Mouse (Mus musculus) heart, embryonic 14.5 days (tissue): ENCODE results near the gene Klhdc8a. TPM values are rescaled to one million over a fixed set of nuclear protein-coding genes. Genes with fewer than 3 reads are reported as not detected.

Experiments
- ATAC-seq: fragments of 200-750 bp; cut with Nextera tagmentation; 2 replicates; pipeline ENCODE4 v1.8.0; 2017; ENCODE audit warnings: low read depth, moderate TSS enrichment; ENCODE audit not compliant: insufficient number of reproducible peaks, insufficient read depth, low FRiP score
- H3K27ac ChIP-seq, 2 experiments: fragments of 200-500 bp in 1 of 2; fragments of 300-500 bp in 1 of 2; sonication (generic) in 1 of 2; replicated peaks in 1 of 2; 2 replicates each; pipeline ENCODE4 v1.5.1; 2012 to 2014; ENCODE audit warnings: low read depth in 2 of 2, low read length in 2 of 2, control low read depth in 1 of 2, mild to moderate bottlenecking in 1 of 2, mixed read lengths in 1 of 2; ENCODE audit not compliant: control insufficient read depth in 1 of 2, insufficient read depth in 1 of 2
- H3K27me3 ChIP-seq: fragments of 300-500 bp; sonication (generic); 2 replicates; pipeline ENCODE4 v1.6.1; 2014; ENCODE audit warnings: mild to moderate bottlenecking, low read length, control low read depth; ENCODE audit not compliant: control insufficient read depth, insufficient read depth
- H3K36me3 ChIP-seq: fragments of 300-500 bp; sonication (generic); 2 replicates; pipeline ENCODE4 v1.6.1; 2014; ENCODE audit warnings: mild to moderate bottlenecking, control low read depth, low read length, mixed read lengths; ENCODE audit not compliant: control insufficient read depth, insufficient read depth
- H3K4me1 ChIP-seq, 2 experiments: fragments of 200-500 bp in 1 of 2; fragments of 300-500 bp in 1 of 2; sonication (generic) in 1 of 2; 2 replicates each; pipeline ENCODE4 v1.6.1; 2012 to 2014; ENCODE audit warnings: low read length in 2 of 2, control low read depth in 1 of 2, mixed read lengths in 1 of 2; ENCODE audit not compliant: control insufficient read depth in 2 of 2, insufficient read depth in 2 of 2
- H3K4me2 ChIP-seq: fragments of 300-500 bp; sonication (generic); 2 replicates; pipeline ENCODE4 v1.6.1; 2014; ENCODE audit warnings: mild to moderate bottlenecking, low read length
- H3K4me3 ChIP-seq, 2 experiments: fragments of 200-500 bp in 1 of 2; fragments of 300-500 bp in 1 of 2; sonication (generic) in 1 of 2; 2 replicates each; pipeline ENCODE4 v1.5.1; 2012 to 2014; ENCODE audit warnings: low read length in 2 of 2, mild to moderate bottlenecking in 2 of 2, control low read depth in 1 of 2, low read depth in 1 of 2, moderate library complexity in 1 of 2; ENCODE audit not compliant: control insufficient read depth in 1 of 2, insufficient read depth in 1 of 2
- H3K9ac ChIP-seq: fragments of 300-500 bp; sonication (generic); 2 replicates; pipeline ENCODE4 v1.6.1; 2014; ENCODE audit warnings: mild to moderate bottlenecking, low read length
- H3K9me3 ChIP-seq: fragments of 300-500 bp; sonication (generic); 2 replicates; pipeline ENCODE4 v1.6.1; 2016; ENCODE audit warnings: low read length, control low read depth; ENCODE audit not compliant: control insufficient read depth
- WGBS: fragments of 180-500 bp; shearing (Covaris S2); extraction: QIAGEN DNeasy Blood & Tissue Kit; methylation state at CpG from one replicate; pipeline ENCODE4 v1.1.7; 2014; 5-methylcytosine and 5-hydroxymethylcytosine counted together
- polyA plus RNA-seq: library from polyadenylated mRNA; unstranded; fragments of >200 nt; fragmentation: Nextera tagmentation; extraction: Ambion mirVana; gene quantifications from 2 replicates; pipeline ENCODE4 v1.2.1, GENCODE M21; 2014

Klhdc8a gene
- polyA plus RNA-seq, result 0.50 and 1.5 TPM in 2 replicates

DNA sequence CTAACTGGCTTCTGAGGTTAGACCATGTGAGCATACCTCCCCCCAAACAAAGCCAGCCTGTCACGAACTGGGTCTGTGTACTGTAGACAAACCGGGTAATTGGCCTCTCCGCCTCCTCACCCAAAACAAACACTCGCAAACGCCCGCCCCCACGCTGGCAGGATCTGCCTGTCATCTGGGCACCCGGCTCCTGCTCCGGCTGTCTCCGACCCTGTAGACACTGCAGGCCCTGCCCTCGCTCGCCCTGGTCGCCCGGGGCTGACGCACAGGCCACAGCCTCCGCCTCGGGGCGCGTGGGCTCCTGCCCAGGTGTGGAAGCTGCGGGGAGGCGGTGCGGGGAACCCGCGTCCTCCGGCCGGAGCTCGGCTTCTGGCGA lies at the start of gene Klhdc8a:
Gene Klhdc8a, plus strand, starts transcription at position 202 of the 376 bp plus-strand sequence.
- H3K9me3 ChIP-seq, result no peaks in the 10 kb centered on the region
- WGBS, result 2% methylated on average over 28 of the region's 28 CpGs
- H3K4me3 ChIP-seq, result peak within 1 kb of the TSS; percentile 49 to 56
- peaks cover 4 to 19% of the 10 kb centered on the region in 2 experiments; a peak in 3 of 4 replicates for H3K4me1 ChIP-seq
- H3K27ac ChIP-seq, result no peak within 1 kb of the TSS
- peak within 1 kb of the TSS; percentile 99 for H3K4me2 ChIP-seq
- no peak for ATAC-seq
- peak within 1 kb of the TSS; percentile 68 for H3K9ac ChIP-seq
- H3K27me3 ChIP-seq, result peaks cover 35% of the 10 kb centered on the region
- no peaks in the 10 kb centered on the region for H3K36me3 ChIP-seq

DNA sequence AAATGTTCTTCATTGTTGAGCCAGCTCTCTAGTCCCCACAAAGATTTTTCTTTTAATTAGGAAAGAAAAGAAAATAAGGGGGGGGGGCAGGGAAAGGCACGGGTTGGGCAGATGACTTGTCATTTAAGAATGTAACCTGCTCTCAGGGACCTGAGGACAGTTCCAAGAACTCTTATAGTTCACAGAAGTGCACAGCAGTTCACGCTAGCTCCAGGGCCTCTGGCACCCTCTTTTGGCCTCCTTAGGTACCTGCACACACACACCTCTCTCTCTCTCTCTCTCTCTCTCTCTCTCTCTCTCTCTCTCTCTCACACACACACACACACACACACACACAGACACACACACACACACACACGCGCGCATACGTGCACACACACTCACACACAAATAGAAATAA lies 44.0 kb upstream of the Klhdc8a start:
- WGBS, result 82% methylated on average over 6 of the region's 6 CpGs
- H3K36me3 ChIP-seq, result no peaks in the 10 kb centered on the region

DNA sequence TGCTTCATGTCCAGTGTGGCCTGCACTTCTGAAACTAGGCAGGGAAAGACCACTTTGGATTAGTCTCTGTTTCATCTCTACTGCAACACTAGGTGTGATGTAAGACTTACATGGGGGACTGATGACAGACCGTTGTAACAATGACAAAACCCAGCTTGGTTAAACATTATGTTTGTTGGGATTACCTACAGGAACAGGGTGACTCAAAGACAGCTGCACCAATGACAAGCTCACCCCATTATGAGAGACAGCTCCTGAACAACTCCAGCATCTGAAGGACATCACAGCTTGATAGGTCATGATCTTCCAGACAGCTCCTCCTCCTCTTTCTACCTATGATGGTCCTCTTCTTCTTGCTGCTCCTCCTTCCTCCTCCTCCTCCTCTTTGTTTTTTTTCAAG lies 38.1 kb upstream of the Klhdc8a start:
- ATAC-seq, result no peak
- Histone ChIP-seq H3K4me3 (no peak overlapping the region), H3K4me2 (no peak overlapping the region), H3K9me3 (no peaks in the 10 kb centered on the region), H3K9ac (no peak overlapping the region), H3K27ac (no peak overlapping the region), H3K4me1 (no peaks in the 10 kb centered on the region; a peak in 1 of 4 replicates), H3K36me3 (no peaks in the 10 kb centered on the region), H3K27me3 (no peaks in the 10 kb centered on the region)
- WGBS, result 84% methylated on average over 1 of the region's 1 CpGs

More for the DNA sequence above, 44.0 kb upstream of the Klhdc8a start:
- no peaks in the 10 kb centered on the region for H3K4me1 ChIP-seq
- H3K27ac ChIP-seq, result no peak overlapping the region
- H3K4me2 ChIP-seq, result no peak overlapping the region
- H3K4me3 ChIP-seq, result no peak overlapping the region
- no peaks in the 10 kb centered on the region for H3K9me3 ChIP-seq
- no peak overlapping the region for H3K9ac ChIP-seq
- no peak for ATAC-seq
- no peaks in the 10 kb centered on the region for H3K27me3 ChIP-seq

DNA sequence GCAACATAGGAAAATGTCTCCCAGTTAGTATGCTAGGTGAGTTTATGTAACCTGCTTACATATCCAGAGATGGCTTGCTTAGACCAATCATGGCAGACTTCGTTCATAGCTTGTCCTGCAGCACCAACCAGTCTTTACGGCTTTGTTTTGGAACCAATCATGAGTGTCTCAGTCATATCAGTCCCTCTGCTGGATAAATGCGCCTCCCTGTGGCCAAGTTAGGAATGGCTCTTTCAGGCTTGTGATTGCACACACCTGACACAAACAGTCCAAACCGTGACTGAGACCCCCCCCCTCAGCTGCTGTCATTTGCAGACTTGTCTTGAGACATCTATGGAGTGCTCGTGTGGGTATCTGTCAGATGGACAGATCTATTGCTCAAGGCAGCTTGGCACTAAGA lies 37.4 kb upstream of the Klhdc8a start:
- no peaks in the 10 kb centered on the region for H3K9me3 ChIP-seq
- no peak for ATAC-seq
- WGBS, result 71% methylated on average over 5 of the region's 5 CpGs
- H3K4me2 ChIP-seq, result no peak overlapping the region
- no peak overlapping the region for H3K9ac ChIP-seq
- H3K4me1 ChIP-seq, result no peaks in the 10 kb centered on the region; a peak in 1 of 4 replicates
- H3K27ac ChIP-seq, result no peak overlapping the region
- no peaks in the 10 kb centered on the region for H3K36me3 ChIP-seq
- H3K4me3 ChIP-seq, result no peak overlapping the region
- no peaks in the 10 kb centered on the region for H3K27me3 ChIP-seq

DNA sequence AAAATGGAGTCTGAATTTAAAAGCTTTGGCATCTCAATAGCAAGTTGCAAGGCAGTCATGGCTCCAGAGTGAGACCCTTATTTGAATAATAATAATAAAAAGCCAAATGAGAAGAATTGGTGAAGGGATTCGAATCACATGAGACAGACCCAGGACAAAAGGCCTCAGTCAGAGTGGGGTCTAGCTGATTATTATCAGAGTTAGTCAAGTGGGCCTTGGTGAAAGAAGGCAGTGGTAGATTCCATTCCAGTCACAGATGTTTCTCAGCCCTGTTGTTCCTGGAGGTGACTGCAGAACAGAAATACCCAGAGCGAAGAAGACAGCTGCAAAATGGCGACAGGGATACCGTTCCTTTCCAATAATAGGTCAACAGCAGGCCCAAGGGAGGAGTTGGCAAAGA lies 34.8 kb upstream of the Klhdc8a start:
- H3K4me1 ChIP-seq, result peaks cover 4 to 6% of the 10 kb centered on the region in 2 experiments; a peak in 2 of 4 replicates
- H3K36me3 ChIP-seq, result no peaks in the 10 kb centered on the region
- no peak overlapping the region for H3K9ac ChIP-seq
- H3K4me2 ChIP-seq, result no peak overlapping the region
- no peak overlapping the region for H3K27ac ChIP-seq
- no peak for ATAC-seq
- H3K4me3 ChIP-seq, result no peak overlapping the region
- no peaks in the 10 kb centered on the region for H3K27me3 ChIP-seq
- no peaks in the 10 kb centered on the region for H3K9me3 ChIP-seq
- WGBS, result 72% methylated on average over 4 of the region's 4 CpGs

DNA sequence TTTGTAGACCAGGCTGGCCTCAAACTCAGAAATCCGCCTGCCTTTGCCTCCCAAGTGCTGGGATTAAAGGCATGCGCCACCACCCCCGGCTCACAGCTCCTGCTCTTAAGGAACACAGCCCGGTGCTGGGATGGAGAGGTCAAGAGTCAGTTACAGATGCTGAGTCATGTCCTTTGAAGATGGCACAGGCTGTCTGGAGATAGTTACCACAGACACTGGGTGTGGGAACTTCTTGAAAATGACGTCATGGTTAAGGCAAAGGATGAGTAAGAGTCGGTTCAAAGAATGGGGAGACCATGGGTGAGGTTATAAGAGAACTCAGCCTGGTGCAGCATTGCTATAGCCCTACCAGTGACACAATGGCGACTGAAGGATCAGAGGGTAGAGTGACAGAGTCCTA lies 33.8 kb upstream of the Klhdc8a start:
- ATAC-seq, result no peak
- no peak overlapping the region for H3K4me2 ChIP-seq
- no peak overlapping the region for H3K9ac ChIP-seq
- no peaks in the 10 kb centered on the region for H3K27me3 ChIP-seq
- no peak overlapping the region for H3K27ac ChIP-seq
- H3K9me3 ChIP-seq, result no peaks in the 10 kb centered on the region
- H3K36me3 ChIP-seq, result no peaks in the 10 kb centered on the region
- no peak overlapping the region for H3K4me3 ChIP-seq
- peaks cover 6% of the 10 kb centered on the region in 2 experiments; a peak in 2 of 4 replicates for H3K4me1 ChIP-seq
- WGBS, result 45% methylated on average over 7 of the region's 7 CpGs

DNA sequence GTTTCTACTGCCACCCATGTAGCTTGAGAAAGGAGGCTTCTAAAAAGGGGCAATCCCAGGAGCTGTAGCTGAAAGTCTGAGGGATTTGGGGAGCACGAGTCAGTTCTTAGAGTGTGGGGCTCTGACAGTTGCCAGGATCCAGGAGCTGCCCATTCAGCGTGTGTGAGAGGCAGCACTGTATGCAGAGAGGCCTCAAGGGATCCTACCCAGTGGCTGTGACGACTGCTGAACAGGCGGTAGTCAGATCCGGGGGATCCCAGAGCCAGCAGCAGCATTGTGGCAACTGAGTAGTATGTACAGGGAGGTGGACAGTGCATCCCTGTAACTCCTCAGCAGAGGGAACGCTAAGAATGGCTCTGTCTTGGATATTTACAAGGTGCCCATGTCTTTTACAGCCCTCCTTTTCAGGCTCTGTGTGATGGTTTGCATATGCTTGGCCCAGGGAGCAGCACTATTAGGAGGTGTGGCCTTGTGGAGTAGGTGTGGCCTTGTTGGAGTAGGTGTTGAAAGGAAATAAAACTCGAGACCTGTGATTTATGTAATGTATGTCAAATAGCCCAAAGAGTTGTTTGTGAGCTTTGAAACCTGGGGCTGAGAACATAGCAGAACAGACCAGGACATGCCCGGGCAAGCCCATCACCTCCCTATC lies 33.1 kb upstream of the Klhdc8a start:
- Histone ChIP-seq H3K9me3 (no peaks in the 10 kb centered on the region), H3K4me2 (no peak overlapping the region), H3K4me3 (no peak overlapping the region), H3K9ac (no peak overlapping the region), H3K4me1 (peaks cover 6% of the 10 kb centered on the region in 2 experiments; a peak in 2 of 4 replicates), H3K27ac (no peak overlapping the region), H3K36me3 (no peaks in the 10 kb centered on the region), H3K27me3 (no peaks in the 10 kb centered on the region)
- WGBS, result 73% methylated on average over 8 of the region's 8 CpGs
- ATAC-seq, result no peak

DNA sequence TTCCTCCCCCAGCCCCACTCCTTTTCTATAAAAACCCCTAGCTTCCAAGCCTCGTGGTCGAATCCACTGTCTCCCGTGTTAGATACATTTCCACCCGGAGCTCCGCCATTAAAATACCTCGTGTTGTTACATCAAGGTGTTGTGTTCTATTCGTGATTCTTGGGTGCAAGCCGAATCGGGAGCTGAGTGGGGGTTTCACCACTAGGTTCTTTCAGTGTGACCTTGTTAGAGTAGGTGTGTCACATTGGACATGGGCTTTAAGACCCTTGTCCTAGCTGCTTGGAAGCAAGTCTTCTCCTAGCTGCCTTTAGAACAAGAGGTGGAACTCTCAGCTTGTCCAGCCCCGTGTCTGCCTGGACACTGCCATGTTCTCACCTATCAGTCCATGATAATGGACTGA lies 32.5 kb upstream of the Klhdc8a start:
- Histone ChIP-seq H3K27ac (no peak overlapping the region), H3K36me3 (no peaks in the 10 kb centered on the region), H3K4me1 (peaks cover 6% of the 10 kb centered on the region in 2 experiments; a peak in 2 of 4 replicates), H3K9ac (no peak overlapping the region), H3K4me2 (no peak overlapping the region), H3K4me3 (no peak overlapping the region), H3K27me3 (no peaks in the 10 kb centered on the region), H3K9me3 (no peaks in the 10 kb centered on the region)
- 88% methylated on average over 10 of the region's 10 CpGs for WGBS
- ATAC-seq, result no peak
